Mouse (Mus musculus) neural tube, embryonic 11.5 days (tissue): ENCODE measurements around the gene Scap. TPM values are rescaled to one million over a fixed set of nuclear protein-coding genes. Genes with fewer than 3 reads are reported as not detected.

Experiments
- ATAC-seq: fragments of 200-750 bp; cut with Nextera tagmentation; 2 replicates; pipeline ENCODE4 v1.8.0; 2017; ENCODE audit warnings: moderate number of reproducible peaks, mild to moderate bottlenecking, moderate TSS enrichment, moderate library complexity; ENCODE audit not compliant: insufficient read depth, low FRiP score, low TSS enrichment
- DNase-seq: peaks from one replicate; pipeline ENCODE4 v3.0.0-alpha.2; 2015; ENCODE audit warnings: low spot score
- H3K27ac ChIP-seq: fragments of 300-500 bp; sonication (generic); 2 replicates; pipeline ENCODE4 v1.5.1; 2014; ENCODE audit warnings: low read depth, mild to moderate bottlenecking, low read length
- H3K27me3 ChIP-seq: fragments of 300-500 bp; sonication (generic); 2 replicates; pipeline ENCODE4 v1.6.1; 2014; ENCODE audit warnings: mild to moderate bottlenecking, low read length, mixed read lengths; ENCODE audit not compliant: control insufficient read depth, insufficient read depth
- H3K36me3 ChIP-seq: fragments of 300-500 bp; sonication (generic); 2 replicates; pipeline ENCODE4 v1.6.1; 2014; ENCODE audit warnings: mild to moderate bottlenecking, low read length, moderate library complexity, mixed read lengths; ENCODE audit not compliant: control insufficient read depth, insufficient read depth
- H3K4me1 ChIP-seq: fragments of 300-500 bp; sonication (generic); 2 replicates; pipeline ENCODE4 v1.6.1; 2014; ENCODE audit warnings: low read length, mixed read lengths; ENCODE audit not compliant: control insufficient read depth, insufficient read depth
- H3K4me2 ChIP-seq: fragments of 300-500 bp; sonication (generic); 2 replicates; pipeline ENCODE4 v1.6.1; 2014; ENCODE audit warnings: low read depth, mild to moderate bottlenecking, moderate library complexity
- H3K4me3 ChIP-seq: fragments of 300-500 bp; sonication (generic); 2 replicates; pipeline ENCODE4 v1.5.1; 2014; ENCODE audit warnings: low read depth, low read length
- H3K9ac ChIP-seq: fragments of 300-500 bp; sonication (generic); 2 replicates; pipeline ENCODE4 v1.6.1; 2014; ENCODE audit warnings: mild to moderate bottlenecking, low read length
- H3K9me3 ChIP-seq: fragments of 300-500 bp; sonication (generic); 2 replicates; pipeline ENCODE4 v1.6.1; 2016; ENCODE audit warnings: low read length; ENCODE audit not compliant: control insufficient read depth
- WGBS: fragments of 180-500 bp; shearing (Covaris S2); extraction: QIAGEN DNeasy Blood & Tissue Kit; methylation state at CpG from one replicate; pipeline ENCODE4 v1.1.7; 2014; 5-methylcytosine and 5-hydroxymethylcytosine counted together
- polyA plus RNA-seq: library from polyadenylated mRNA; unstranded; fragments of >200 nt; fragmentation: Nextera tagmentation; extraction: Ambion mirVana; gene quantifications from 2 replicates; pipeline ENCODE4 v1.2.1, GENCODE M21; 2014

Scap gene
- 25.9 and 29.2 TPM in 2 replicates for polyA plus RNA-seq

GRCm38 (mm10) chr9:110333135-110333895 is at the start of gene Scap:
Gene Scap, plus strand, starts transcription at chr9:110333288.
- H3K4me3 ChIP-seq, result peak within 1 kb of the TSS; percentile 88
- DNase-seq (peak; percentile 96), ATAC-seq (peak; percentile 83)
- H3K27ac ChIP-seq, result no peak within 1 kb of the TSS
- WGBS, result under 1% methylated on average over 51 of the region's 78 CpGs
- H3K9me3 ChIP-seq, result no peaks in the 10 kb centered on the region
- peak within 1 kb of the TSS; percentile 87 for H3K4me2 ChIP-seq
- no peaks in the 10 kb centered on the region for H3K36me3 ChIP-seq
- peak within 1 kb of the TSS; percentile 68 for H3K9ac ChIP-seq
- peaks cover 6% of the 10 kb centered on the region for H3K4me1 ChIP-seq
- no peaks in the 10 kb centered on the region for H3K27me3 ChIP-seq

- Histone ChIP-seq H3K4me3 (no peak overlapping the region), H3K4me1 (no peaks in the 10 kb centered on the region), H3K9me3 (no peaks in the 10 kb centered on the region), H3K9ac (no peak overlapping the region), H3K36me3 (no peaks in the 10 kb centered on the region), H3K27ac (no peak overlapping the region), H3K4me2 (no peak overlapping the region), H3K27me3 (no peaks in the 10 kb centered on the region)
- WGBS, result 96% methylated on average over 8 of the region's 10 CpGs
- no peak for ATAC-seq
- DNase-seq, result no peak
These were observed 48.9 kb upstream of the Scap start for GRCm38 (mm10) chr9:110284075-110284697.

GRCm38 (mm10) chr9:110287321-110287924 is 45.7 kb upstream of the Scap start:
- Histone ChIP-seq H3K36me3 (no peaks in the 10 kb centered on the region), H3K4me3 (no peak overlapping the region), H3K9me3 (no peaks in the 10 kb centered on the region), H3K27ac (no peak overlapping the region), H3K4me1 (no peaks in the 10 kb centered on the region), H3K4me2 (no peak overlapping the region), H3K27me3 (no peaks in the 10 kb centered on the region), H3K9ac (no peak overlapping the region)
- WGBS, result 77% methylated on average over 7 of the region's 7 CpGs
- ATAC-seq, result no peak
- no peak for DNase-seq

GRCm38 (mm10) chr9:110293254-110293718 is 39.8 kb upstream of the Scap start:
- Histone ChIP-seq H3K27ac (no peak overlapping the region), H3K9me3 (no peaks in the 10 kb centered on the region), H3K36me3 (no peaks in the 10 kb centered on the region), H3K4me3 (no peak overlapping the region), H3K27me3 (no peaks in the 10 kb centered on the region), H3K4me1 (no peaks in the 10 kb centered on the region), H3K4me2 (no peak overlapping the region), H3K9ac (no peak overlapping the region)
- whole genome bisulfite sequencing, result 60% methylated on average over 12 of the region's 12 CpGs
- DNase-seq (no peak), ATAC-seq (no peak)

GRCm38 (mm10) chr9:110293873-110294415 is 39.1 kb upstream of the Scap start:
- Histone ChIP-seq H3K27me3 (no peaks in the 10 kb centered on the region), H3K4me3 (no peak overlapping the region), H3K4me1 (no peaks in the 10 kb centered on the region), H3K9ac (no peak overlapping the region), H3K9me3 (no peaks in the 10 kb centered on the region), H3K36me3 (no peaks in the 10 kb centered on the region), H3K27ac (no peak overlapping the region), H3K4me2 (no peak overlapping the region)
- WGBS, result 85% methylated on average over 13 of the region's 13 CpGs
- no peak for DNase-seq
- no peak for ATAC-seq

GRCm38 (mm10) chr9:110294786-110295185 is 38.3 kb upstream of the Scap start:
- no peak for ATAC-seq
- H3K27me3 ChIP-seq, result no peaks in the 10 kb centered on the region
- H3K9me3 ChIP-seq, result no peaks in the 10 kb centered on the region
- no peak overlapping the region for H3K4me3 ChIP-seq
- DNase-seq, result no peak
- no peaks in the 10 kb centered on the region for H3K4me1 ChIP-seq
- no peaks in the 10 kb centered on the region for H3K36me3 ChIP-seq
- H3K9ac ChIP-seq, result no peak overlapping the region
- 53% methylated on average over 3 of the region's 3 CpGs for WGBS
- no peak overlapping the region for H3K4me2 ChIP-seq
- H3K27ac ChIP-seq, result no peak overlapping the region

GRCm38 (mm10) chr9:110296867-110297627 is 36.0 kb upstream of the Scap start:
- no peaks in the 10 kb centered on the region for H3K4me1 ChIP-seq
- no peak overlapping the region for H3K9ac ChIP-seq
- H3K4me3 ChIP-seq, result no peak overlapping the region
- H3K4me2 ChIP-seq, result no peak overlapping the region
- H3K36me3 ChIP-seq, result no peaks in the 10 kb centered on the region
- peak; percentile 89 for DNase-seq
- H3K27me3 ChIP-seq, result no peaks in the 10 kb centered on the region
- no peak overlapping the region for H3K27ac ChIP-seq
- H3K9me3 ChIP-seq, result no peaks in the 10 kb centered on the region; the same call in 1 of the 2 replicates
- WGBS, result 9% methylated on average over 5 of the region's 5 CpGs
- ATAC-seq, result peak; percentile 63

- DNase-seq, result peak; percentile 62
- WGBS, result 7% methylated on average over 4 of the region's 4 CpGs
- no peaks in the 10 kb centered on the region for H3K27me3 ChIP-seq
- H3K4me2 ChIP-seq, result peak overlapping the region; percentile 80
- H3K36me3 ChIP-seq, result no peaks in the 10 kb centered on the region
- ATAC-seq, result peak; percentile 48; the same call in 1 of the 2 replicates
- no peaks in the 10 kb centered on the region; the same call in 1 of the 2 replicates for H3K9me3 ChIP-seq
- peak overlapping the region; percentile 92 for H3K27ac ChIP-seq
- H3K4me3 ChIP-seq, result peak overlapping the region; percentile 48
- H3K4me1 ChIP-seq, result no peaks in the 10 kb centered on the region
- peak overlapping the region; percentile 79 for H3K9ac ChIP-seq
These were observed 28.6 kb upstream of the Scap start for GRCm38 (mm10) chr9:110304516-110304915.
